Mouse (Mus musculus): ENCODE results near the gene Elovl1.

Elovl1 gene

GRCm38 (mm10) chr4:118427768-118428451, at the start of gene Elovl1:
TSS of gene Elovl1 (plus strand) at chr4:118428093.
- DNase-seq (ENCODE audit: low read depth, low spot score): peak; percentile 94

- no peak for DNase-seq (ENCODE audit: low read depth, low spot score)
Observed at GRCm38 (mm10) chr4:118383271-118383670, 44.6 kb upstream of the Elovl1 start.

DNA sequence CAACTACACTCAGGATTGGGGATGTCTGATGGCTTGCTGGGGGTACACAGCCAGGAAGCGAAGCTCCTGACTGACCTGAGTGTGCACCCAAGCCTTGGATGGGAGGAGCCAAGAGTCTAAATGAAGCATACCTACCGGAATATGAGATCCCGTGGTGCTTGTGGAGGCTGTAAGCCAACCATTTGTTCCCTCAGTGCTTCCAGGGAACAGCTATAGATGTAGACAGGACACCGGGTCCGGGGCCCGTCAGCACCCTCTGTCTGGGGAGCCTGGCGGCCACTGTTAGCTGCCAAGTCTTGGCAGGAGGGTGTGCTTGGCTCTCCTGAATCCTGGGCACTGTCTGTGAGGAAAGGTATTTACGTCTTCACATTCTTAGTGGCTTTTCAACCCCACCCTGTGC, 40.6 kb upstream of the Elovl1 start:
- no peak for DNase-seq (ENCODE audit: low read depth, low spot score)

- no peak for DNase-seq (ENCODE audit: low read depth, low spot score)
Observed at GRCm38 (mm10) chr4:118390146-118390545, 37.7 kb upstream of the Elovl1 start.

- DNase-seq (ENCODE audit: low read depth, low spot score): no peak
Observed at GRCm38 (mm10) chr4:118394505-118394904, 33.4 kb upstream of the Elovl1 start.

DNA sequence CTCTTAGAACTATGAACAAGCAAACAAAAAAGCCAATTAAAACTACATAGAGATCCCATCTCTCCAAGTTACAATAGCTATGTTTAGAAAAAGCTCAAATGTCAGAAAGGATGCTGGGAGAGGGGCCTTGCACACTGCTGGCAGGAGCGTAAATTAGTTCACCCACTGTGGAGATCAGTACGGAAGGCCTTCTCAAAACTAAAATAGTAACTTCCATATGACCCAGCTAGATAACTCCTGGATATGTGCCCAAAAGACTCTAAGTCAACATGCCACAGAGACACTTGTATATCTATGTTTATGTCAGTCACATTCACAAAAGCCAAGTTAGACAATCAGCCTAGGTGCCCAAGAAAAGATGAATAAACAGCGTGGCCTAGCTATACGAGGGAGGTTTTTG, 32.6 kb upstream of the Elovl1 start:
- DNase-seq (ENCODE audit: low read depth, low spot score): no peak

DNA sequence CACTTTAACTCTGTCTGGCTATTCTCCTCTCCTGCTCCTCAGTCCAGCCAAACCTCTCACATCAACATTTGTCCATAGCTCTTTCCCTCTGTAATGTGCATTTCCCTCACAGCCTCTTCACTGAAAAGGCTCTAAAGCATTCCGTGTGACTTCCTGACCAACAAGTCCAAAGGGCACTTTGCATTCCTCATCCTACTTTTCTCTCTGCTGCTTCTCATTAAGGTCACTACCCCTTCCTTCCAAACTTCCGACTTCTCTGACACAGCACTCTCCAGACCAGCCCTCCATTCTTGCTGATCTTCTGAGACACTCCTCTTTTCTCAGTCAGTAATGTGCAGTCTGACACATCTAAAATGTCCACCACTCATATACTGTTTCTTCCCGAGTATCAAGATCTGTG, 31.5 kb upstream of the Elovl1 start:
- no peak for DNase-seq (ENCODE audit: low read depth, low spot score)

GRCm38 (mm10) chr4:118398400-118398799, 29.5 kb upstream of the Elovl1 start:
- no peak for DNase-seq (ENCODE audit: low read depth, low spot score)

- DNase-seq (ENCODE audit: low read depth, low spot score): no peak
Observed at GRCm38 (mm10) chr4:118401421-118401820, 26.5 kb upstream of the Elovl1 start.

DNA sequence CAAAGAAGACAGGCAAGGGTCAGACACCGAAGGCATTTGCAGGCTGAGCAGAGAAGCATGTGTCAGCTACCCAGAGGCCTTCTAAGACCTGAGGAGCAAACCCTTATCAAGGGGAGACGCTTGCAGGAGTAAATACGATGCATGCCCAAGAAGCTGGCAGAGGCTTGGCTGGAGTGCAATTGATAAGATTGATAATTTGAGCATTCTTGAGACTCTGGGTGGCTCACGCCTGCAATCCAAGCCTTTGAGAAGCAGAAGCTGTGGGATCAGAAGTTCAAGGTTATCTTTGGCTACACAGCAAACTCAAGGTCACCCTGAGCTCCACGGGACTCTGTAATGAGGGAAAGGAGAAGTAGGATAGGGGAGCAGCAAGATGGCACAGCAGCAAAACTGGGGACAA, 26.0 kb upstream of the Elovl1 start:
- no peak for DNase-seq (ENCODE audit: low read depth, low spot score)

DNA sequence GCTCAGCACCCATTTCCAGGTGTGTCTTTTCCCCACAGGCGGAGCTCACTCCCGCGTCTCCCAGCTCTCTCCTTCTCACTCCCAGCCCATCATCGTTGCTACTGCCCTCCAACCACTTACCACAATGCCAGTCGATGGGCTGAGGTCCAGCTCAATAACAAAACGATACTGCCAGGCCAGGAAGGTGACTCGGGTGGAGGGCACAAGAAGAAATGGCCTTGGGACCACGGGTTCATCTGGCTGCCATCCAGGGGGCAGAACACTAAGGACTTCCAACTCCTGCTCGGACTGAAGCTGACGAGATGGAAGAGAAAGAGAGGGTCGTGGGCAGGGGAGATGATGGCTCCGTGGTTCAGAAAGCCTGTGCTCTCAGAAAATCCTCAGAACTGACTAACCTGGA, 25.2 kb upstream of the Elovl1 start:
- no peak for DNase-seq (ENCODE audit: low read depth, low spot score)

GRCm38 (mm10) chr4:118409142-118409900, 18.6 kb upstream of the Elovl1 start, which contains the start of the genes Szt2 and Med8:
TSS of gene Szt2 (minus strand) at chr4:118409273.
TSS of gene Med8 (plus strand) at chr4:118409337.
- peak; percentile 96 for DNase-seq (ENCODE audit: low read depth, low spot score)

DNA sequence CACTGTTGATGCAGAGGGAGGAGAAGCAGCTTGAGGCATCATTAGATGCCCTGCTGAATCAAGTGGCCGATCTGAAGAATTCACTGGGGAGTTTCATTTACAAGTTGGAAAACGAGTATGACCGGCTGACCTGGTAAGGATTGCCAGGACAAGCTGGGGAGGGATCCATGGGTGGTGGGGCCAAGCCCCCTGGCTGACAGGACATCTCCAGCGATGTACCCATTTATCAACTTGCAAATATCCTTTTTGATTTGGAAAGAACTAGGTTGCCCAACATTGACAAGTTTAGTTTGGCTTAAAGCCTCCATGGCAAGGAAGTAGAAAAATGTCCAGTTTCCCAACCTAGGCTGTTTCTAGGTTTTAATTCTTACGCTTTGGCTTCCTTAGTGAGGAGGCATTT, 17.0 kb upstream of the Elovl1 start:
- DNase-seq (ENCODE audit: low read depth, low spot score): no peak

GRCm38 (mm10) chr4:118413553-118413952, 14.3 kb upstream of the Elovl1 start:
- DNase-seq (ENCODE audit: low read depth, low spot score): no peak

- DNase-seq (ENCODE audit: low read depth, low spot score): no peak
Observed at GRCm38 (mm10) chr4:118415779-118416178, 12.1 kb upstream of the Elovl1 start.

- DNase-seq (ENCODE audit: low read depth, low spot score): no peak
Observed at GRCm38 (mm10) chr4:118416329-118416728, 11.6 kb upstream of the Elovl1 start.

DNA sequence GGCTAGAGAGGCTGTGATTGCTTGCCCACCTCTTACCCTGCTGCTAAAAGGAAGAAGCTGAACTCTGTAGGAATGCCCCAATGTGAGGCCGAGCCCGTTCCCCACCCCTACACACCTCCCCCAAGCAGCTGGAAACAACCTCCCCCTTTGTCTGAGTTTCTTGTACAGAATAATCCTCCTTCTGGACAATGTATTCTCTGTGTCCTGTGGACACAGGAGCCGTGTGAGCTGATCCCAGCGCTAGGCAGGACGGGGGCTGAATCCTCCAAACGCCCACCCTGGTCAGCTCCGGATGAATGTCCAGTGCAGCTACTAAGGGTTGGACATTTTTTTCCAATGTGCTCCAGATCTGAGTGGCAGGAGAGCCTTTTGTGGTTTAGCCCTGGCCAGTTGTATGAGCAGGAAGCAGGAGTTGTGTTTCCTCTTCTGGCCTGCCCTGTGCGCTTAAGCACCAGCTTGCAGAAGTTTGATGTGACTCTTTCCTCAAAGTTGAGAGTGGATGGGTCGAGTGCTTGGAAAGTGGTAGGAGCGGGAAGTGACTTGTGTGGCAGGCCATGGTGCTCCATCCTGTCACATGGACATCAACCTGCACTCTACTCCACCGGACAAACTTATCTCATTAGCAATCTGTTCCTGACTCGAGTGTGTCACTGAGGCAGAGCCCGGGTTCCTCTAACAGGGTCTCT, 10.6 kb upstream of the Elovl1 start:
- no peak for DNase-seq (ENCODE audit: low read depth, low spot score)

DNA sequence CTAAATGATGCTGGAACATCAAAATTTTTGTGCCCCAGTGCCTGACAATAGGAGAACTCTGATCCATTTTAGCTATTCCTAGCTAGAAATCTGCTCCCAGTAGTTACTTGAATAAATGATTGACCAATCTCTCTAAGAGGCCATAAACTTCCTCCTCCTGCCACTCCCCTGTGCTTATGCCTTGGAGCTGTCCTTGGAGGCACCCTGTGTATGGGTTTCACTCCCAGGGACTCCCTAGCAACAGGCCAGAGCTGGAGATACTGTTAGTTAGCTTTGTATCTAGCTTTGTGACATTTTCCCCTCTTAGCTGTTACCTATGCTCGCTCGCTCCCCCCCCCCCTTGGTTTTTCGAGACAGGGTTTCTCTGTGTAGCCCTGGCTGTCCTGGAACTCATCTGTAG, 6.5 kb upstream of the Elovl1 start:
- no peak for DNase-seq (ENCODE audit: low read depth, low spot score)

GRCm38 (mm10) chr4:118424541-118425160, 3.2 kb upstream of the Elovl1 start:
- no peak for DNase-seq (ENCODE audit: low read depth, low spot score)

GRCm38 (mm10) chr4:118425374-118425773, 2.5 kb upstream of the Elovl1 start:
- DNase-seq (ENCODE audit: low read depth, low spot score): no peak

GRCm38 (mm10) chr4:118427415-118427767, 502 bp upstream of the Elovl1 start:
- DNase-seq (ENCODE audit: low read depth, low spot score): peak; percentile 27

- peak; percentile 63 for DNase-seq (ENCODE audit: low read depth, low spot score)
Observed at GRCm38 (mm10) chr4:118428531-118429214, 780 bp downstream of the Elovl1 start.

All from A20 (cell line).